Mouse (Mus musculus): ENCODE data around the gene Pnliprp2. TPM values are rescaled to one million over a fixed set of nuclear protein-coding genes. Genes with fewer than 3 reads are reported as not detected.

Gene Pnliprp2
- polyA plus RNA-seq, 1 experiment from 2014 or later, result 0.26 TPM

- H3K27me3 ChIP-seq (ENCODE audit: control insufficient read depth, insufficient read depth, low read length), result no peaks in the 10 kb centered on the region
- no peaks in the 10 kb centered on the region for H3K4me1 ChIP-seq (ENCODE audit: control insufficient read depth, insufficient read depth, low read length)
- H3K4me3 ChIP-seq (ENCODE audit: low read depth, low read length), result no peak overlapping the region
- no peak overlapping the region for H3K9ac ChIP-seq (ENCODE audit: low read depth, low read length)
- WGBS (ENCODE audit: insufficient replicate concordance), result 76% methylated on average over 5 of the region's 5 CpGs
- H3K4me2 ChIP-seq, result no peak overlapping the region
- H3K27ac ChIP-seq (ENCODE audit: low read depth, low read length), result no peak overlapping the region
- ATAC-seq (replicated peaks; ENCODE audit: insufficient number of reproducible peaks, low FRiP score, low TSS enrichment), result no peak
- H3K9me3 ChIP-seq (replicated peaks; ENCODE audit: control insufficient read depth, low read length), result no peaks in the 10 kb centered on the region
- H3K36me3 ChIP-seq (ENCODE audit: control insufficient read depth, insufficient read depth, low read length), result no peaks in the 10 kb centered on the region
Measured at GRCm38 (mm10) chr19:58810536-58810935, 51.0 kb downstream of the Pnliprp2 start.

GRCm38 (mm10) chr19:58815179-58815922 is 55.8 kb downstream of the Pnliprp2 start:
- WGBS (ENCODE audit: insufficient replicate concordance), result 79% methylated on average over 13 of the region's 13 CpGs
- no peaks in the 10 kb centered on the region for H3K27me3 ChIP-seq (ENCODE audit: control insufficient read depth, insufficient read depth, low read length)
- no peaks in the 10 kb centered on the region for H3K36me3 ChIP-seq (ENCODE audit: control insufficient read depth, insufficient read depth, low read length)
- peaks cover 9% of the 10 kb centered on the region for H3K4me1 ChIP-seq (ENCODE audit: control insufficient read depth, insufficient read depth, low read length)
- no peaks in the 10 kb centered on the region for H3K9me3 ChIP-seq (replicated peaks; ENCODE audit: control insufficient read depth, low read length)
- no peak overlapping the region for H3K4me3 ChIP-seq (ENCODE audit: low read depth, low read length)
- no peak overlapping the region for H3K9ac ChIP-seq (ENCODE audit: low read depth, low read length)
- no peak overlapping the region for H3K27ac ChIP-seq (ENCODE audit: low read depth, low read length)
- no peak overlapping the region for H3K4me2 ChIP-seq
- no peak for ATAC-seq (replicated peaks; ENCODE audit: insufficient number of reproducible peaks, low FRiP score, low TSS enrichment)

- H3K9me3 ChIP-seq (replicated peaks; ENCODE audit: control insufficient read depth, low read length), result no peaks in the 10 kb centered on the region
Measured at GRCm38 (mm10) chr19:58816453-58817041, 57.0 kb downstream of the Pnliprp2 start.

GRCm38 (mm10) chr19:58817398-58817797 is 57.9 kb downstream of the Pnliprp2 start:
- WGBS (ENCODE audit: insufficient replicate concordance), result 74% methylated on average over 11 of the region's 11 CpGs
- no peak for ATAC-seq (replicated peaks; ENCODE audit: insufficient number of reproducible peaks, low FRiP score, low TSS enrichment)
- H3K27ac ChIP-seq (ENCODE audit: low read depth, low read length), result no peak overlapping the region

More at GRCm38 (mm10) chr19:58816453-58817041, 57.0 kb downstream of the Pnliprp2 start:
- H3K4me1 ChIP-seq (ENCODE audit: control insufficient read depth, insufficient read depth, low read length), result peaks cover 9% of the 10 kb centered on the region
- H3K9ac ChIP-seq (ENCODE audit: low read depth, low read length), result peak overlapping the region; percentile 34; the same call in 1 of the 2 replicates
- no peaks in the 10 kb centered on the region for H3K27me3 ChIP-seq (ENCODE audit: control insufficient read depth, insufficient read depth, low read length)
- no peak for ATAC-seq (replicated peaks; ENCODE audit: insufficient number of reproducible peaks, low FRiP score, low TSS enrichment)
- no peak overlapping the region for H3K4me3 ChIP-seq (ENCODE audit: low read depth, low read length)
- no peaks in the 10 kb centered on the region for H3K36me3 ChIP-seq (ENCODE audit: control insufficient read depth, insufficient read depth, low read length)
- H3K27ac ChIP-seq (ENCODE audit: low read depth, low read length), result no peak overlapping the region
- 65% methylated on average over 17 of the region's 17 CpGs for WGBS (ENCODE audit: insufficient replicate concordance)
- no peak overlapping the region for H3K4me2 ChIP-seq

GRCm38 (mm10) chr19:58818571-58819415 is 59.3 kb downstream of the Pnliprp2 start:
- no peak for ATAC-seq (replicated peaks; ENCODE audit: insufficient number of reproducible peaks, low FRiP score, low TSS enrichment)
- Histone ChIP-seq H3K9me3 (replicated peaks; ENCODE audit: control insufficient read depth, low read length) (no peaks in the 10 kb centered on the region), H3K9ac (ENCODE audit: low read depth, low read length) (peak overlapping the region; percentile 46; the same call in 1 of the 2 replicates), H3K4me2 (no peak overlapping the region), H3K27me3 (ENCODE audit: control insufficient read depth, insufficient read depth, low read length) (no peaks in the 10 kb centered on the region), H3K4me1 (ENCODE audit: control insufficient read depth, insufficient read depth, low read length) (peaks cover 25% of the 10 kb centered on the region), H3K36me3 (ENCODE audit: control insufficient read depth, insufficient read depth, low read length) (no peaks in the 10 kb centered on the region), H3K27ac (ENCODE audit: low read depth, low read length) (peak overlapping the region; percentile 73), H3K4me3 (ENCODE audit: low read depth, low read length) (no peak overlapping the region)
- 55% methylated on average over 14 of the region's 14 CpGs for WGBS (ENCODE audit: insufficient replicate concordance)

More at GRCm38 (mm10) chr19:58817398-58817797, 57.9 kb downstream of the Pnliprp2 start:
- Histone ChIP-seq H3K4me2 (no peak overlapping the region), H3K4me1 (ENCODE audit: control insufficient read depth, insufficient read depth, low read length) (peaks cover 14% of the 10 kb centered on the region), H3K36me3 (ENCODE audit: control insufficient read depth, insufficient read depth, low read length) (no peaks in the 10 kb centered on the region), H3K27me3 (ENCODE audit: control insufficient read depth, insufficient read depth, low read length) (no peaks in the 10 kb centered on the region), H3K9me3 (replicated peaks; ENCODE audit: control insufficient read depth, low read length) (no peaks in the 10 kb centered on the region), H3K4me3 (ENCODE audit: low read depth, low read length) (no peak overlapping the region), H3K9ac (ENCODE audit: low read depth, low read length) (no peak overlapping the region)

GRCm38 (mm10) chr19:58822454-58823200 is 63.1 kb downstream of the Pnliprp2 start:
- 61% methylated on average over 20 of the region's 20 CpGs for WGBS (ENCODE audit: insufficient replicate concordance)
- no peak for ATAC-seq (replicated peaks; ENCODE audit: insufficient number of reproducible peaks, low FRiP score, low TSS enrichment)
- H3K4me3 ChIP-seq (ENCODE audit: low read depth, low read length), result no peak overlapping the region
- H3K9ac ChIP-seq (ENCODE audit: low read depth, low read length), result peak overlapping the region; percentile 55; the same call in 1 of the 2 replicates
- no peaks in the 10 kb centered on the region for H3K27me3 ChIP-seq (ENCODE audit: control insufficient read depth, insufficient read depth, low read length)
- H3K4me1 ChIP-seq (ENCODE audit: control insufficient read depth, insufficient read depth, low read length), result peaks cover 25% of the 10 kb centered on the region
- peak overlapping the region; percentile 29 for H3K4me2 ChIP-seq
- no peaks in the 10 kb centered on the region for H3K9me3 ChIP-seq (replicated peaks; ENCODE audit: control insufficient read depth, low read length)
- no peaks in the 10 kb centered on the region for H3K36me3 ChIP-seq (ENCODE audit: control insufficient read depth, insufficient read depth, low read length)
- peak overlapping the region; percentile 82 for H3K27ac ChIP-seq (ENCODE audit: low read depth, low read length)

- 82% methylated on average over 3 of the region's 3 CpGs for WGBS (ENCODE audit: insufficient replicate concordance)
- H3K4me2 ChIP-seq, result no peak overlapping the region
- H3K36me3 ChIP-seq (ENCODE audit: control insufficient read depth, insufficient read depth, low read length), result no peaks in the 10 kb centered on the region
- no peak overlapping the region for H3K4me3 ChIP-seq (ENCODE audit: low read depth, low read length)
- no peaks in the 10 kb centered on the region for H3K9me3 ChIP-seq (replicated peaks; ENCODE audit: control insufficient read depth, low read length)
- H3K27ac ChIP-seq (ENCODE audit: low read depth, low read length), result peak overlapping the region; percentile 82; the same call in 1 of the 2 replicates
- H3K27me3 ChIP-seq (ENCODE audit: control insufficient read depth, insufficient read depth, low read length), result no peaks in the 10 kb centered on the region
- ATAC-seq (replicated peaks; ENCODE audit: insufficient number of reproducible peaks, low FRiP score, low TSS enrichment), result no peak
- peaks cover 25% of the 10 kb centered on the region for H3K4me1 ChIP-seq (ENCODE audit: control insufficient read depth, insufficient read depth, low read length)
- no peak overlapping the region for H3K9ac ChIP-seq (ENCODE audit: low read depth, low read length)
Measured at GRCm38 (mm10) chr19:58823301-58823700, 63.8 kb downstream of the Pnliprp2 start.

- Histone ChIP-seq H3K4me3 (ENCODE audit: low read depth, low read length) (no peak overlapping the region), H3K36me3 (ENCODE audit: control insufficient read depth, insufficient read depth, low read length) (no peaks in the 10 kb centered on the region), H3K4me2 (no peak overlapping the region), H3K9ac (ENCODE audit: low read depth, low read length) (no peak overlapping the region), H3K4me1 (ENCODE audit: control insufficient read depth, insufficient read depth, low read length) (peaks cover 17% of the 10 kb centered on the region), H3K27me3 (ENCODE audit: control insufficient read depth, insufficient read depth, low read length) (no peaks in the 10 kb centered on the region), H3K9me3 (replicated peaks; ENCODE audit: control insufficient read depth, low read length) (no peaks in the 10 kb centered on the region), H3K27ac (ENCODE audit: low read depth, low read length) (no peak overlapping the region)
- no peak for ATAC-seq (replicated peaks; ENCODE audit: insufficient number of reproducible peaks, low FRiP score, low TSS enrichment)
- WGBS (ENCODE audit: insufficient replicate concordance), result 34% methylated on average over 1 of the region's 1 CpGs
Measured at GRCm38 (mm10) chr19:58824316-58824715, 64.8 kb downstream of the Pnliprp2 start.

Measured in heart, embryonic 11.5 days (tissue).